Mouse (Mus musculus) adrenal gland, adult 2 months (tissue): ENCODE results near the gene Armcx1. TPM values are rescaled to one million over a fixed set of nuclear protein-coding genes. Genes with fewer than 3 reads are reported as not detected.
"Not testable (repeated sequence)": the region's sequence is repeated elsewhere in the genome, so short reads cannot be mapped to it uniquely, and the experiment has no call there.

ENCODE experiments used
- DNase-seq: peaks from one replicate; pipeline ENCODE4 v3.0.0; 2021
- long read RNA-seq: library from polyadenylated mRNA; stranded (forward); transcript quantifications from one replicate; pipeline ENCODE4 v2.0.0, GENCODE M21; 2021
- polyA plus RNA-seq: library from polyadenylated mRNA; depleted of rRNA; stranded (reverse); fragments of >200 nt; gene quantifications from 2 replicates; pipeline ENCODE4 v1.2.3, GENCODE M21; 2012; rRNA removed
- total RNA-seq, 2 experiments: library from RNA; stranded (reverse); gene quantifications; 2 replicates each; pipeline ENCODE4 v1.2.3; 2021

Armcx1 gene
- total RNA-seq: 10 to 100 TPM; 18.5 to 21.7 TPM
- polyA plus RNA-seq: 0.94 and 1.9 TPM in 2 replicates
- long read RNA-seq, transcript Armcx1-205 (6 exons, 2,413 nt): minor isoform, 5 of 19 reads
- long read RNA-seq, transcript Armcx1-201 (6 exons, 2,303 nt): major isoform, 6 of 19 reads
- long read RNA-seq, partial matches to known transcripts: 2 of 19 reads
- long read RNA-seq, other reads (novel, unspliced or antisense): 2 of 19 reads

GRCm38 (mm10) chrX:134717752-134718308 is at the start of gene Armcx1:
Gene Armcx1, plus strand, starts transcription at chrX:134717963.
- DNase-seq: peak; percentile 70

GRCm38 (mm10) chrX:134675022-134675421 is 42.7 kb upstream of the Armcx1 start:
- DNase-seq: no peak

GRCm38 (mm10) chrX:134675959-134676358 is 41.8 kb upstream of the Armcx1 start:
- DNase-seq: no peak

GRCm38 (mm10) chrX:134684936-134685335 is 32.8 kb upstream of the Armcx1 start:
- DNase-seq: no peak

- DNase-seq: peak; percentile 73
Measured at GRCm38 (mm10) chrX:134686267-134686666, 31.5 kb upstream of the Armcx1 start, which contains the start of gene Armcx4. Gene Armcx4, plus strand, starts transcription at chrX:134686519.

GRCm38 (mm10) chrX:134686739-134687171 is 31.0 kb upstream of the Armcx1 start:
- DNase-seq: peak; percentile 45

GRCm38 (mm10) chrX:134689676-134690075 is 28.1 kb upstream of the Armcx1 start:
- DNase-seq: peak; percentile 52

GRCm38 (mm10) chrX:134690871-134691539 is 26.8 kb upstream of the Armcx1 start:
- DNase-seq: peak; percentile 66

- DNase-seq: peak; percentile 74
Measured at GRCm38 (mm10) chrX:134691540-134691935, 26.2 kb upstream of the Armcx1 start.

- no peak for DNase-seq
Measured at GRCm38 (mm10) chrX:134716863-134717262, 900 bp upstream of the Armcx1 start.

GRCm38 (mm10) chrX:134718524-134718923 is 761 bp downstream of the Armcx1 start:
- peak; percentile 64 for DNase-seq

- not testable (repeated sequence) for DNase-seq
Measured at GRCm38 (mm10) chrX:134723762-134724161, 6.0 kb downstream of the Armcx1 start.

GRCm38 (mm10) chrX:134729778-134730177 is 12.0 kb downstream of the Armcx1 start:
- no peak for DNase-seq

GRCm38 (mm10) chrX:134737796-134738195 is 20.0 kb downstream of the Armcx1 start:
- no peak for DNase-seq

GRCm38 (mm10) chrX:134739160-134739559 is 21.4 kb downstream of the Armcx1 start:
- no peak for DNase-seq

- DNase-seq: no peak
Measured at GRCm38 (mm10) chrX:134741862-134742261, 24.1 kb downstream of the Armcx1 start.

- DNase-seq: peak; percentile 40
Measured at GRCm38 (mm10) chrX:134746459-134746858, 28.7 kb downstream of the Armcx1 start.

- DNase-seq: peak; percentile 74
Measured at GRCm38 (mm10) chrX:134750764-134751592, 33.2 kb downstream of the Armcx1 start, which contains the start of gene Armcx6. Gene Armcx6, minus strand, starts transcription at chrX:134751417.

- no peak for DNase-seq
Measured at GRCm38 (mm10) chrX:134751910-134752309, 34.1 kb downstream of the Armcx1 start.

GRCm38 (mm10) chrX:134752584-134752983 is 34.8 kb downstream of the Armcx1 start:
- no peak for DNase-seq

- DNase-seq: peak; percentile 74
Measured at GRCm38 (mm10) chrX:134756434-134757292, 38.9 kb downstream of the Armcx1 start, which contains the start of gene Armcx3. Gene Armcx3, plus strand, starts transcription at chrX:134756595.
